Mouse (Mus musculus) stomach, embryonic 14.5 days (tissue): ENCODE data around the gene AA467197. TPM values are rescaled to one million over a fixed set of nuclear protein-coding genes. Genes with fewer than 3 reads are reported as not detected.

Experiments
- ATAC-seq: fragments of 200-750 bp; cut with Nextera tagmentation; 2 replicates; pipeline ENCODE4 v1.8.0; 2017; ENCODE audit warnings: low read depth, moderate TSS enrichment; ENCODE audit not compliant: insufficient number of reproducible peaks, insufficient read depth, low FRiP score
- H3K27ac ChIP-seq: fragments of 300-500 bp; sonication (generic); 2 replicates; pipeline ENCODE4 v1.5.1; 2014; ENCODE audit warnings: mild to moderate bottlenecking, low read length, moderate library complexity, mixed read lengths
- H3K27me3 ChIP-seq: fragments of 300-500 bp; sonication (generic); 2 replicates; pipeline ENCODE4 v1.6.1; 2014; ENCODE audit warnings: low read length, control low read depth, mixed read lengths; ENCODE audit not compliant: control insufficient read depth, insufficient read depth
- H3K36me3 ChIP-seq: fragments of 300-500 bp; sonication (generic); 2 replicates; pipeline ENCODE4 v1.6.1; 2014; ENCODE audit warnings: mild to moderate bottlenecking, control low read depth, low read length, moderate library complexity, mixed read lengths; ENCODE audit not compliant: control insufficient read depth, insufficient read depth
- H3K4me1 ChIP-seq: fragments of 300-500 bp; sonication (generic); 2 replicates; pipeline ENCODE4 v1.6.1; 2014; ENCODE audit warnings: low read length, control low read depth, mixed read lengths; ENCODE audit not compliant: control insufficient read depth, insufficient read depth
- H3K4me2 ChIP-seq: fragments of 300-500 bp; sonication (generic); replicated peaks from 2 replicates; pipeline ENCODE4 v1.6.1; 2014; ENCODE audit warnings: low read depth, low read length, control low read depth
- H3K4me3 ChIP-seq: fragments of 300-500 bp; sonication (generic); 2 replicates; pipeline ENCODE4 v1.5.1; 2014; ENCODE audit warnings: low read depth, low read length, control low read depth
- H3K9ac ChIP-seq: fragments of 300-500 bp; sonication (generic); replicated peaks from 2 replicates; pipeline ENCODE4 v1.6.1; 2014; ENCODE audit warnings: low read depth, mild to moderate bottlenecking, control low read depth, low read length, moderate library complexity, mixed read lengths
- H3K9me3 ChIP-seq: fragments of 300-500 bp; sonication (generic); 2 replicates; pipeline ENCODE4 v1.6.1; 2016; ENCODE audit warnings: low read depth, low read length, control low read depth; ENCODE audit not compliant: control insufficient read depth
- WGBS: fragments of 180-500 bp; shearing (Covaris S2); extraction: QIAGEN DNeasy Blood & Tissue Kit; methylation state at CpG from one replicate; pipeline ENCODE4 v1.1.7; 2014; 5-methylcytosine and 5-hydroxymethylcytosine counted together
- microRNA counts: library from miRNA; unstranded; fragments of <30 nt; microRNA quantifications from one replicate; lab custom pipeline; 2016
- microRNA-seq: library from miRNA; unstranded; fragments of <30 nt; microRNA quantifications from one replicate; pipeline ENCODE4, GENCODE M21; 2016
- polyA plus RNA-seq: library from polyadenylated mRNA; unstranded; fragments of >200 nt; fragmentation: Nextera tagmentation; extraction: Ambion mirVana; gene quantifications from 2 replicates; pipeline ENCODE4 v1.2.1, GENCODE M21; 2014

Gene AA467197
- polyA plus RNA-seq, 1 experiment from 2014 or later, result 5.5 TPM

DNA sequence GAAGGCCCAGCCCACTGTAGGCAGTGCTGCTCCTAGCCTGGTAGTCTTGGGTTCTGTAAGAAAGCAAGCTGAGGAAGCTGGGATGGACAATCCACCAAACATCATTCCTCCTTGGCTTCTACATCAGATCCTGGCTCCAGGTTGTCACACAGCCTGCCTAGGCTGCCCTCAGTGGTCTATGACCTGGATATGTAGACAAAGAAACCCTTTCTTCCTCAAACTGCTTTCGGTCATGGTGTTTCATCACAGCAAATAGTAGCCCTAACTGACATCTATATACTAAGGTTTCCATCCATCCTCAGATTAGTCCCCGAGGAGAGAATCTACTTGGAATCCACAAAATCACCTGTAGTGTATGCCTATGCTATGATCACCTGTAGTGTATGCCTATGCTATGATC lies 38.3 kb downstream of the AA467197 start:
- Histone ChIP-seq H3K27me3 (no peaks in the 10 kb centered on the region), H3K4me1 (no peaks in the 10 kb centered on the region), H3K4me3 (no peak overlapping the region), H3K36me3 (no peaks in the 10 kb centered on the region), H3K9me3 (no peaks in the 10 kb centered on the region), H3K9ac (no peak overlapping the region), H3K4me2 (no peak overlapping the region), H3K27ac (no peak overlapping the region)
- no peak for ATAC-seq
- 90% methylated on average over 2 of the region's 2 CpGs for WGBS

DNA sequence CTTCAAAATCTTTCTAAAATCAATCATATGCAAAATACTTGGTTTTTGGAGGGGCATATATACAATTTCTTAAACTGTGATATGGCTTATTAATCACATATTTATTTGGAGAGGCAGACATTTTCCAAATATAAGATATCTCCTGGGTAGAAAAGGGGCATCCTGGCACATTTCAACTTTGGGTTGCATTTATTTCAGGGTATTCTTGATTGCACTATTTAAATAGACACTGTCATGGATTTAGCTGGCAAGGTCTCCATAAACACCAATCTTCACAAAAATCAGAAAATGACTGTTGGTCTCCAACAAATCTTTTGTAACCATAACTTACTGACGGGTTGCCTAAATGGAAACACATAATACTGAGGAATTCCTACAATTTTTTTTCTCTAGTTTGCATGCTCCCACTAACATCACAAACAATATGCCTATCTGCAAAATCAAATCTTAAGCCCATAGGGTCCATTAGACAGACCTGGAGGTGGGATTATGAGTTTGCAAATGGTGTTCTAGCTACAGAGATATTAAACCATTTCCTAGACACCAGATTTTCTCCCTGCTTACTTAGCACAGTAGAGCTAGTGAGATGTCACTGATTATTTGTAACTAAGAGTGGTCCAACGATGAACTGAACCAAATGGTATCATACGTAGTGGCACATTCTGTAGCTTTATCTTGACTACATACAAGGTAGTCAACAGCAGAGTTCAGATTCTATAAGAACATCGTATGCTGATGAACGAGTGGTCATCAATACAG lies 44.8 kb downstream of the AA467197 start:
- ATAC-seq, result peak; percentile 46; the same call in 1 of the 2 replicates
- no peaks in the 10 kb centered on the region for H3K4me1 ChIP-seq
- no peaks in the 10 kb centered on the region for H3K27me3 ChIP-seq
- no peak overlapping the region for H3K9ac ChIP-seq
- no peak overlapping the region for H3K27ac ChIP-seq
- H3K36me3 ChIP-seq, result peaks cover 3% of the 10 kb centered on the region; the same call in 1 of the 2 replicates
- H3K9me3 ChIP-seq, result peaks cover 10% of the 10 kb centered on the region
- 83% methylated on average over 5 of the region's 5 CpGs for WGBS
- no peak overlapping the region for H3K4me2 ChIP-seq
- no peak overlapping the region for H3K4me3 ChIP-seq

DNA sequence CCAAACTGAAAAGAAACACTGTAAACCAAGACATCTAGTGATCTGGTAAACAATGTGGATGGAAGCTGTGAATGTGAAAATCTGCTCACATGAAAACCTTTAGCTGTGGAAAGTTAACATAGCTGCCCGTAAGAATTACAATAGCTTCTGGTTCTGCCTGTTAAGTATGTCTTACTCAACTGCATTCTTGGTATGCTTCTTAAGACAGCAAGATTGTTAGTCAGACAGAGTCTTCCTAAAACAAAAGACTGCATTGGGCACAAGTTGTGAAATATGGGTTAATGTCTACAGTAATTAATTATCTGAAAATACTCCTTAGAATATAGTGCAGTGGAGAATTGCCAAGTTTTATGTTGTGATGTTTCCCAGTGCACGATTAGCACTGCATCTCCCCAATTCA lies 45.7 kb downstream of the AA467197 start:
- Histone ChIP-seq H3K9ac (no peak overlapping the region), H3K4me1 (no peaks in the 10 kb centered on the region), H3K4me2 (no peak overlapping the region), H3K4me3 (no peak overlapping the region), H3K27me3 (no peaks in the 10 kb centered on the region), H3K27ac (no peak overlapping the region), H3K9me3 (peaks cover 10% of the 10 kb centered on the region), H3K36me3 (peaks cover 3% of the 10 kb centered on the region; the same call in 1 of the 2 replicates)
- 75% methylated on average over 2 of the region's 2 CpGs for WGBS
- ATAC-seq, result no peak

DNA sequence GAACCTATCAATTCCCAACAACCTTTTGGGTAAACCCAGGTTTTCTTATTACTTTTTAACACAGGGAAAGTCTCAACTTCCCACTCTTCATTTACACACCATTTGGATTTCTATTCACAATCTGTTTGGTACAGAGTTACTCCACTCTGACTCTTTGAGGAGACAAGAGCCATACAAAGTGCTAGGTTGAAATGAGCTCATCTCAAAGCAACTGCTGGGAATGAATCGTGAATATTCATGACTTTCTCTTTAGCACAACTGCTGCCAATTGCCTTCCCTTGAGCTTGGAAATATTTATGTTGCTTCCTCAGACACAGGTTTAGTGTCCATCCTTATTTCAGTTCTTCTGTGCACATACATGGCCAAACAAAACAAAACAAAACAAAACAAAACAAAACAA lies 46.9 kb downstream of the AA467197 start:
- H3K9me3 ChIP-seq, result peaks cover 10% of the 10 kb centered on the region
- H3K4me2 ChIP-seq, result no peak overlapping the region
- peaks cover 3% of the 10 kb centered on the region; the same call in 1 of the 2 replicates for H3K36me3 ChIP-seq
- 91% methylated on average over 1 of the region's 1 CpGs for WGBS
- H3K4me3 ChIP-seq, result no peak overlapping the region
- no peak for ATAC-seq
- H3K9ac ChIP-seq, result no peak overlapping the region
- H3K4me1 ChIP-seq, result no peaks in the 10 kb centered on the region
- no peak overlapping the region for H3K27ac ChIP-seq
- no peaks in the 10 kb centered on the region for H3K27me3 ChIP-seq

DNA sequence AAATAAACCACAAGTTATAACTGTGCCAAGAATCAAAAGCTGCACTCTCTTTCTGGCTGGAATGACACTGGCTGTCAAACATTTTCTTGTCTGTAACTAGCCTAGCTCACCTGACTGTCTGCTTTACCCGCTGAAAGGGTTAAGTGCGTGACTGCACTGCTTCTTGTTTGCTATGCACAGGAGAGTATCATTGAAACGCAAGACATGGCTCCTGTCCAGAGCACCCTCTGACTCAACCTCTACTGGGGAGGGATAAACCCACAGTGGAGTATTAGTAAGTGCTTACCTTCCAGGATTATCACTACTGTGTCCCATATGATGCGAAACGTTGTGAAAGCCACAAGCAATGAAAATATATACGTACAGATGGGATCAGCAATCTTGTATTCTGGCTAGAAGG lies 49.9 kb downstream of the AA467197 start:
- H3K36me3 ChIP-seq, result peaks cover 3% of the 10 kb centered on the region; the same call in 1 of the 2 replicates
- H3K4me3 ChIP-seq, result no peak overlapping the region
- no peak for ATAC-seq
- no peak overlapping the region for H3K9ac ChIP-seq
- H3K4me2 ChIP-seq, result no peak overlapping the region
- no peaks in the 10 kb centered on the region for H3K27me3 ChIP-seq
- 75% methylated on average over 6 of the region's 6 CpGs for WGBS
- no peaks in the 10 kb centered on the region for H3K4me1 ChIP-seq
- H3K9me3 ChIP-seq, result peaks cover 6% of the 10 kb centered on the region
- H3K27ac ChIP-seq, result no peak overlapping the region

MicroRNAs encoded within 50 kb of the gene (microRNA counts, 519-probe panel; counts per million panel counts)
- not detected for microRNA mmu-miR-147 (lab: Ali Mortazavi, UCI)

Small RNAs within 50 kb of the gene (microRNA-seq; reads per million reads assigned to microRNA genes)
- gene Mir147, result 22.4 reads per million, percentile 28 among the genes with 10 or more reads in this experiment

Other genes starting within 250 kb of the AA467197 start
- gene Slc28a2, start 210.5 kb upstream of the AA467197 start, polyA plus RNA-seq, result 6.6 and 6.9 TPM in 2 replicates
- not detected in 2 replicates for gene Gm14085, start 152.0 kb upstream of the AA467197 start, polyA plus RNA-seq
- 11.2 and 12.9 TPM in 2 replicates for gene Gatm, start 25.7 kb upstream of the AA467197 start, polyA plus RNA-seq
- gene Slc30a4, start 65.7 kb downstream of the AA467197 start, polyA plus RNA-seq, result 13.4 and 15.6 TPM in 2 replicates
- gene Bloc1s6, start 101.5 kb downstream of the AA467197 start, polyA plus RNA-seq, result 46.2 and 55.0 TPM in 2 replicates
- 22.5 and 23.7 TPM in 2 replicates for gene Sqor, start 128.3 kb downstream of the AA467197 start, polyA plus RNA-seq